Mouse (Mus musculus) C2C12 (cell line): Measurements from ENCODE around the gene BC051665.

ENCODE experiments used
- CTCF ChIP-seq: IDR thresholded peaks from one replicate; pipeline ENCODE4 v1.5.1; 2011; ENCODE audit not compliant: control insufficient read depth, insufficient read depth, insufficient read length
- USF1 ChIP-seq: IDR thresholded peaks from one replicate; pipeline ENCODE4 v1.6.1; 2011; ENCODE audit warnings: low read depth, mild to moderate bottlenecking, control low read depth, moderate library complexity

DNA sequence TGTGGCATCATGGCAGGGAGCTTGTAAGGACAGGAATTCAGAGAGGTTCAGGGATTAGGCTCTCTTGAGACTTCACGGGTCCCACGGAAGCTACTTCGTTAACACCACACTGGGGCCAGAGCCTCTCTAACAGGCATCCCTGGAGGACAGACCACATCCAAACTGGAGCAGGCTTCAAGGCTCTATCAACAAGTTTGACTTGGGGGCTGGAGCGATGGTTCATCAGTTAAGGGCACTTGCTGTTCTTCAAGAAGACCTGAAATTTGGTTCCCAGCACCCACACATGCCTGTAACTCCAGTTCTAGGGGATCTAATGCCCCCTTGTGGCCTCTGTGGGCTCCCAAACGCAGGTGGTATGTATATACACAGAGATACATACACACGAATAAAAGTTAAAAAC lies 32.9 kb downstream of the BC051665 start:
- TF ChIP-seq CTCF (no peak), USF1 (no peak)
